Mouse (Mus musculus) 3T3-L1 (cell line): ENCODE data around the gene Man1a2.

Experiments used
- DNase-seq: peaks from one replicate; pipeline ENCODE4 v3.0.0-alpha.2; 2015; ENCODE audit warnings: low read depth, low spot score

The Man1a2 gene

GRCm38 (mm10) chr3:100685087-100685762 is at the start of gene Man1a2:
Gene Man1a2 (minus strand): TSS chr3:100685503.
- peak; percentile 68 for DNase-seq

- DNase-seq = no peak
These were observed 49.3 kb upstream of the Man1a2 start for GRCm38 (mm10) chr3:100734482-100735154.

GRCm38 (mm10) chr3:100731896-100732295 is 46.6 kb upstream of the Man1a2 start:
- DNase-seq = no peak

GRCm38 (mm10) chr3:100731347-100731746 is 46.0 kb upstream of the Man1a2 start:
- DNase-seq = no peak

- DNase-seq = no peak
These were observed 42.9 kb upstream of the Man1a2 start for GRCm38 (mm10) chr3:100728008-100728712.

- no peak for DNase-seq
These were observed 40.8 kb upstream of the Man1a2 start for GRCm38 (mm10) chr3:100725960-100726674.

GRCm38 (mm10) chr3:100720786-100721300 is 35.5 kb upstream of the Man1a2 start:
- DNase-seq = no peak

- DNase-seq = peak; percentile 75
These were observed 30.9 kb upstream of the Man1a2 start for GRCm38 (mm10) chr3:100716241-100716640.

- no peak for DNase-seq
These were observed 30.1 kb upstream of the Man1a2 start for GRCm38 (mm10) chr3:100715367-100715766.

- DNase-seq = no peak
These were observed 28.1 kb upstream of the Man1a2 start for GRCm38 (mm10) chr3:100713142-100714005.

GRCm38 (mm10) chr3:100712140-100712539 is 26.8 kb upstream of the Man1a2 start:
- DNase-seq = no peak

- peak; percentile 90 for DNase-seq
These were observed 26.2 kb upstream of the Man1a2 start for GRCm38 (mm10) chr3:100711486-100711885.

GRCm38 (mm10) chr3:100707117-100707516 is 21.8 kb upstream of the Man1a2 start:
- DNase-seq = no peak

- DNase-seq = no peak
These were observed 19.9 kb upstream of the Man1a2 start for GRCm38 (mm10) chr3:100705128-100705667.

- DNase-seq = no peak
These were observed 18.7 kb upstream of the Man1a2 start for GRCm38 (mm10) chr3:100703847-100704644.

- peak; percentile 14 for DNase-seq
These were observed 17.9 kb upstream of the Man1a2 start for GRCm38 (mm10) chr3:100702875-100703846.

GRCm38 (mm10) chr3:100688747-100689146 is 3.4 kb upstream of the Man1a2 start:
- no peak for DNase-seq

- peak; percentile 5 for DNase-seq
These were observed 1.5 kb upstream of the Man1a2 start for GRCm38 (mm10) chr3:100686756-100687155.
